Mouse (Mus musculus) liver, adult 2 months (tissue): Measurements from ENCODE around the gene Olfr1419.

Experiments
- CTCF ChIP-seq: fragments of 200-500 bp; IDR thresholded peaks from 2 replicates; pipeline ENCODE4 v1.5.1; 2011; ENCODE audit warnings: low read depth, low read length, control low read depth
- POLR2A ChIP-seq: fragments of 200-500 bp; IDR thresholded peaks from 2 replicates; pipeline ENCODE4 v1.6.1; 2011; ENCODE audit warnings: low read length, control low read depth; ENCODE audit not compliant: insufficient read depth; ENCODE audit errors: extremely low read depth

DNA sequence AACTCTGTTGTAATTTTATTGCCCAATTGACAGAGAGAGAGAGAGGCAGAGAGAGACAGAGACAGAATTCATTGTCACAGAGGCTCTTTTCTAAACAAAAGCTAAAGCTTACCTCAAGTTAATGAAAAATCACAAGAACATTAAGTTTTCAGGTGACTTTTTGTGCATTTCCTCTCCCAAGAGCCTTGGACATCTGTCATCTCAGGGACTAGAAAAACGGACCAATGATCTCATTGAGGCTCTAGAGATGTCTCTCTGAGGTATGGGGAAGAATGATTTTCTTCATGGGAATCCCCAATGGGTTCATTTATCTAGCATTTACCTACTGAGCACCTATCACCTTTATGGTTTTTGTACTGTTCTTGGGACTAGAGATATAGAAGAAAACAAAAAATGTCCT is at the start of gene Olfr1419:
- TF ChIP-seq CTCF (no peak), POLR2A (no peak)
